Mouse (Mus musculus) embryonic facial prominence, embryonic 13.5 days (tissue): ENCODE measurements around the gene Sema4d. TPM values are rescaled to one million over a fixed set of nuclear protein-coding genes. Genes with fewer than 3 reads are reported as not detected.
"Not testable (repeated sequence)": the region's sequence is repeated elsewhere in the genome, so short reads cannot be mapped to it uniquely, and the experiment has no call there.

Source experiments
- ATAC-seq: fragments of 200-750 bp; cut with Nextera tagmentation; 2 replicates; pipeline ENCODE4 v1.8.0; 2017; ENCODE audit warnings: low read depth; ENCODE audit not compliant: insufficient number of reproducible peaks, insufficient read depth, low FRiP score, low TSS enrichment
- H3K27ac ChIP-seq: fragments of 300-500 bp; sonication (generic); 2 replicates; pipeline ENCODE4 v1.5.1; 2015; ENCODE audit warnings: moderate library complexity, mild to moderate bottlenecking, inconsistent platforms
- H3K27me3 ChIP-seq: fragments of 300-500 bp; sonication (generic); 2 replicates; pipeline ENCODE4 v1.6.1; 2015; ENCODE audit warnings: mild to moderate bottlenecking, inconsistent platforms
- H3K36me3 ChIP-seq: fragments of 300-500 bp; sonication (generic); 2 replicates; pipeline ENCODE4 v1.6.1; 2015; ENCODE audit warnings: mild to moderate bottlenecking, inconsistent platforms
- H3K4me1 ChIP-seq: fragments of 300-500 bp; sonication (generic); 2 replicates; pipeline ENCODE4 v1.6.1; 2015; ENCODE audit warnings: inconsistent platforms
- H3K4me2 ChIP-seq: fragments of 300-500 bp; sonication (generic); 2 replicates; pipeline ENCODE4 v1.6.1; 2015; ENCODE audit warnings: moderate library complexity, mild to moderate bottlenecking, inconsistent platforms
- H3K4me3 ChIP-seq: fragments of 300-500 bp; sonication (generic); 2 replicates; pipeline ENCODE4 v1.5.1; 2015; ENCODE audit warnings: mild to moderate bottlenecking, inconsistent platforms
- H3K9ac ChIP-seq: fragments of 300-500 bp; sonication (generic); 2 replicates; pipeline ENCODE4 v1.6.1; 2015; ENCODE audit warnings: mild to moderate bottlenecking, inconsistent platforms
- H3K9me3 ChIP-seq: fragments of 300-500 bp; sonication (generic); 2 replicates; pipeline ENCODE4 v1.6.1; 2016; ENCODE audit warnings: inconsistent platforms
- WGBS: fragments of 180-500 bp; shearing (Covaris S2); methylation state at CpG from one replicate; pipeline ENCODE4 v1.1.7; 2015; ENCODE audit warnings: mixed read lengths; 5-methylcytosine and 5-hydroxymethylcytosine counted together
- polyA plus RNA-seq: library from polyadenylated mRNA; unstranded; fragments of >200 nt; fragmentation: Nextera tagmentation; extraction: Ambion mirVana; gene quantifications from 2 replicates; pipeline ENCODE4 v1.2.1, GENCODE M21; 2015

The Sema4d gene
- 7.3 and 9.3 TPM in 2 replicates for polyA plus RNA-seq

- peak within 1 kb of the TSS; percentile 95 for H3K4me2 ChIP-seq
- no peaks in the 10 kb centered on the region for H3K9me3 ChIP-seq
- peak within 1 kb of the TSS; percentile 82 for H3K9ac ChIP-seq
- H3K4me3 ChIP-seq = peak within 1 kb of the TSS; percentile 88
- peaks cover 41% of the 10 kb centered on the region for H3K4me1 ChIP-seq
- H3K36me3 ChIP-seq = no peaks in the 10 kb centered on the region
- 0% methylated on average over 39 of the region's 52 CpGs for WGBS
- H3K27ac ChIP-seq = 0 out of 2 replicates have a peak within 1 kb of the TSS, but pooled peaks have one; percentile 33
- H3K27me3 ChIP-seq = peaks cover 15% of the 10 kb centered on the region
- ATAC-seq = peak; percentile 15; the same call in 1 of the 2 replicates
Observed at GRCm38 (mm10) chr13:51793425-51793891, at the start of gene Sema4d. Gene Sema4d (minus strand): TSS chr13:51793747.

GRCm38 (mm10) chr13:51843298-51843697 is 49.8 kb upstream of the Sema4d start:
- H3K27ac ChIP-seq = no peak overlapping the region
- H3K9ac ChIP-seq = no peak overlapping the region
- no peaks in the 10 kb centered on the region for H3K36me3 ChIP-seq
- H3K9me3 ChIP-seq = no peaks in the 10 kb centered on the region
- H3K4me1 ChIP-seq = peaks cover 45% of the 10 kb centered on the region
- no peak for ATAC-seq
- 61% methylated on average over 4 of the region's 4 CpGs for WGBS
- H3K4me2 ChIP-seq = 0 out of 2 replicates have a peak overlapping the region, but pooled peaks have one; percentile 50
- no peak overlapping the region for H3K4me3 ChIP-seq
- H3K27me3 ChIP-seq = peaks cover 20% of the 10 kb centered on the region; the same call in 1 of the 2 replicates

- no peak for ATAC-seq
- Histone ChIP-seq H3K4me1 (peaks cover 40% of the 10 kb centered on the region), H3K36me3 (no peaks in the 10 kb centered on the region), H3K9me3 (no peaks in the 10 kb centered on the region), H3K4me3 (peak overlapping the region; percentile 13), H3K4me2 (peak overlapping the region; percentile 50), H3K9ac (peak overlapping the region; percentile 27; the same call in 1 of the 2 replicates), H3K27me3 (peaks cover 20% of the 10 kb centered on the region; the same call in 1 of the 2 replicates), H3K27ac (peak overlapping the region; percentile 71)
- WGBS = 7% methylated on average over 12 of the region's 12 CpGs
Observed at GRCm38 (mm10) chr13:51842773-51843172, 49.2 kb upstream of the Sema4d start.

GRCm38 (mm10) chr13:51842191-51842590 is 48.6 kb upstream of the Sema4d start:
- WGBS = 4% methylated on average over 5 of the region's 5 CpGs
- Histone ChIP-seq H3K27me3 (peaks cover 20% of the 10 kb centered on the region; the same call in 1 of the 2 replicates), H3K36me3 (no peaks in the 10 kb centered on the region), H3K9me3 (no peaks in the 10 kb centered on the region), H3K4me3 (no peak overlapping the region), H3K27ac (peak overlapping the region; percentile 71), H3K4me2 (peak overlapping the region; percentile 50), H3K9ac (peak overlapping the region; percentile 46; the same call in 1 of the 2 replicates), H3K4me1 (peaks cover 35% of the 10 kb centered on the region)
- ATAC-seq = no peak

GRCm38 (mm10) chr13:51841541-51842115 is 48.1 kb upstream of the Sema4d start:
- Histone ChIP-seq H3K4me1 (peaks cover 35% of the 10 kb centered on the region), H3K9me3 (no peaks in the 10 kb centered on the region), H3K36me3 (no peaks in the 10 kb centered on the region), H3K27ac (peak overlapping the region; percentile 71), H3K4me3 (no peak overlapping the region), H3K4me2 (peak overlapping the region; percentile 50), H3K9ac (peak overlapping the region; percentile 46; the same call in 1 of the 2 replicates), H3K27me3 (peaks cover 20% of the 10 kb centered on the region; the same call in 1 of the 2 replicates)
- 7% methylated on average over 12 of the region's 12 CpGs for WGBS
- no peak for ATAC-seq

GRCm38 (mm10) chr13:51840702-51841101 is 47.2 kb upstream of the Sema4d start:
- Histone ChIP-seq H3K36me3 (no peaks in the 10 kb centered on the region), H3K4me1 (peaks cover 35% of the 10 kb centered on the region), H3K27me3 (peaks cover 20% of the 10 kb centered on the region; the same call in 1 of the 2 replicates), H3K4me2 (no peak overlapping the region), H3K4me3 (no peak overlapping the region), H3K9me3 (no peaks in the 10 kb centered on the region), H3K9ac (no peak overlapping the region), H3K27ac (no peak overlapping the region)
- no peak for ATAC-seq
- WGBS = 40% methylated on average over 6 of the region's 6 CpGs

- WGBS = 17% methylated on average over 8 of the region's 8 CpGs
- no peak for ATAC-seq
- Histone ChIP-seq H3K4me2 (no peak overlapping the region), H3K4me3 (no peak overlapping the region), H3K36me3 (no peaks in the 10 kb centered on the region), H3K4me1 (peaks cover 30% of the 10 kb centered on the region), H3K27me3 (peaks cover 20% of the 10 kb centered on the region; the same call in 1 of the 2 replicates), H3K27ac (no peak overlapping the region), H3K9ac (no peak overlapping the region), H3K9me3 (no peaks in the 10 kb centered on the region)
Observed at GRCm38 (mm10) chr13:51839250-51840026, 45.9 kb upstream of the Sema4d start.

GRCm38 (mm10) chr13:51837402-51837801 is 43.9 kb upstream of the Sema4d start:
- H3K4me2 ChIP-seq = no peak overlapping the region
- no peak for ATAC-seq
- no peaks in the 10 kb centered on the region for H3K36me3 ChIP-seq
- no peak overlapping the region for H3K9ac ChIP-seq
- H3K9me3 ChIP-seq = no peaks in the 10 kb centered on the region
- H3K27me3 ChIP-seq = peaks cover 12% of the 10 kb centered on the region; the same call in 1 of the 2 replicates
- peaks cover 18% of the 10 kb centered on the region for H3K4me1 ChIP-seq
- 27% methylated on average over 5 of the region's 5 CpGs for WGBS
- H3K27ac ChIP-seq = no peak overlapping the region
- H3K4me3 ChIP-seq = no peak overlapping the region

GRCm38 (mm10) chr13:51835208-51835607 is 41.7 kb upstream of the Sema4d start:
- H3K27ac ChIP-seq, ATAC-seq, H3K4me3 ChIP-seq, H3K9ac ChIP-seq, H3K4me1 ChIP-seq, H3K36me3 ChIP-seq, H3K27me3 ChIP-seq, H3K4me2 ChIP-seq, H3K9me3 ChIP-seq: not testable (repeated sequence)
- 80% methylated on average over 4 of the region's 4 CpGs for WGBS

- ATAC-seq = no peak
- Histone ChIP-seq H3K27ac (no peak overlapping the region), H3K4me2 (no peak overlapping the region)
Observed at GRCm38 (mm10) chr13:51834520-51834919, 41.0 kb upstream of the Sema4d start.

GRCm38 (mm10) chr13:51834024-51834423 is 40.5 kb upstream of the Sema4d start:
- WGBS = 69% methylated on average over 8 of the region's 8 CpGs
- H3K27ac ChIP-seq, H3K4me2 ChIP-seq, H3K9ac ChIP-seq, H3K4me1 ChIP-seq, H3K9me3 ChIP-seq, H3K36me3 ChIP-seq, H3K4me3 ChIP-seq, ATAC-seq, H3K27me3 ChIP-seq: not testable (repeated sequence)

More at GRCm38 (mm10) chr13:51834520-51834919, 41.0 kb upstream of the Sema4d start:
- H3K27me3 ChIP-seq = 0 out of 2 replicates have a peak, but pooled peaks cover 3% of the 10 kb centered on the region
- H3K36me3 ChIP-seq = no peaks in the 10 kb centered on the region
- WGBS = 72% methylated on average over 2 of the region's 2 CpGs
- no peak overlapping the region for H3K4me3 ChIP-seq
- no peaks in the 10 kb centered on the region for H3K9me3 ChIP-seq
- no peak overlapping the region for H3K9ac ChIP-seq
- no peaks in the 10 kb centered on the region for H3K4me1 ChIP-seq
